Mouse (Mus musculus) heart, postnatal 4 days (tissue): Measurements from ENCODE around the gene Agbl5. TPM values are rescaled to one million over a fixed set of nuclear protein-coding genes. Genes with fewer than 3 reads are reported as not detected.

Source experiments
- DNase-seq: peaks from one replicate; pipeline ENCODE4 v3.0.0; 2021
- total RNA-seq, 2 experiments: library from RNA; stranded (reverse); gene quantifications; 2 replicates each; pipeline ENCODE4 v1.2.3; 2021

Gene Agbl5
- total RNA-seq, 2 experiments from 2014 or later = 11.8 to 12.7 TPM

- DNase-seq = peak; percentile 95
These were observed 597 bp upstream of the Agbl5 start for GRCm38 (mm10) chr5:30887858-30888336.

- DNase-seq = no peak
These were observed 727 bp downstream of the Agbl5 start for GRCm38 (mm10) chr5:30889088-30889754.

GRCm38 (mm10) chr5:30890375-30890774 lies 1.9 kb downstream of the Agbl5 start:
- DNase-seq = no peak

- no peak for DNase-seq
These were observed 13.4 kb downstream of the Agbl5 start for GRCm38 (mm10) chr5:30901860-30902259.

- DNase-seq = peak; percentile 98
These were observed 19.0 kb downstream of the Agbl5 start, which contains the start of gene Ost4 for GRCm38 (mm10) chr5:30907413-30908059. Ost4 (minus strand) TSS chr5:30907788.

GRCm38 (mm10) chr5:30908426-30909299 lies 20.2 kb downstream of the Agbl5 start:
- peak; percentile 71 for DNase-seq

GRCm38 (mm10) chr5:30909300-30909659 lies 20.8 kb downstream of the Agbl5 start:
- no peak for DNase-seq

- no peak for DNase-seq
These were observed 21.4 kb downstream of the Agbl5 start for GRCm38 (mm10) chr5:30909863-30910262.

GRCm38 (mm10) chr5:30910481-30910880 lies 22.0 kb downstream of the Agbl5 start:
- DNase-seq = no peak

GRCm38 (mm10) chr5:30912156-30912555 lies 23.7 kb downstream of the Agbl5 start:
- DNase-seq = peak; percentile 54

GRCm38 (mm10) chr5:30913060-30913841 lies 24.8 kb downstream of the Agbl5 start, which contains the start of gene Emilin1:
Emilin1 (plus strand) TSS chr5:30913402.
- peak; percentile 79 for DNase-seq

- DNase-seq = no peak
These were observed 25.7 kb downstream of the Agbl5 start for GRCm38 (mm10) chr5:30914101-30914635.

GRCm38 (mm10) chr5:30914849-30915248 lies 26.4 kb downstream of the Agbl5 start:
- DNase-seq = no peak

GRCm38 (mm10) chr5:30915456-30915855 lies 27.0 kb downstream of the Agbl5 start:
- peak; percentile 42 for DNase-seq

- DNase-seq = peak; percentile 90
These were observed 27.5 kb downstream of the Agbl5 start for GRCm38 (mm10) chr5:30915974-30916433.

GRCm38 (mm10) chr5:30916841-30917240 lies 28.3 kb downstream of the Agbl5 start:
- no peak for DNase-seq

- no peak for DNase-seq
These were observed 28.9 kb downstream of the Agbl5 start for GRCm38 (mm10) chr5:30917348-30917747.

- DNase-seq = no peak
These were observed 29.6 kb downstream of the Agbl5 start for GRCm38 (mm10) chr5:30917891-30918670.

- no peak for DNase-seq
These were observed 30.2 kb downstream of the Agbl5 start for GRCm38 (mm10) chr5:30918691-30919090.

GRCm38 (mm10) chr5:30919831-30920614 lies 31.5 kb downstream of the Agbl5 start:
- DNase-seq = no peak
